Mouse (Mus musculus): ENCODE data around the gene 4922502D21Rik.
A peak's percentile ranks its signal among the peaks of the same experiment; 100 is the strongest.
"Not testable (repeated sequence)": the region's sequence is repeated elsewhere in the genome, so short reads cannot be mapped to it uniquely, and the experiment has no call there.

4922502D21Rik gene

DNA sequence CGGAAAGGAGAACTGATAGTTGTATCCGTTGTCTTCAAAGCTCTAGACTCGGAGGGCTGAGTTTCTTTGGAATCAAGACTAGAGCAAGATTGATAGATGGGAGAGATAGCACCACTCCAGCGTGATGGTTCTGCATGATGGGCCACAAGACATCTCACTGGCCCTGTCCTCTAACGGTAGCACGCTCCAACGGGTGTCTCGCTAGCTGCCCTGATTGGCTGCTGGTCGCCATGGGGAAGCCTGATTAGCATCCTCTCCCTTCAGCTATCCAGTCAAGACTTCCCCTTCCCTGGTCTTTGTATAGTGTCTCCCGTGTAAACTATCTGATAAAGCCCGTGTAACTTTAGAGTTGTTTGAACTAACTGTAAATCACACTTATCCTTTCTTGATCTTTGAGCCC lies at the start of gene 4922502D21Rik:
Gene 4922502D21Rik, minus strand, starts transcription at position 187 of the 400 bp plus-strand sequence.
- no peak for DNase-seq (ENCODE audit: inconsistent ontology term)

DNA sequence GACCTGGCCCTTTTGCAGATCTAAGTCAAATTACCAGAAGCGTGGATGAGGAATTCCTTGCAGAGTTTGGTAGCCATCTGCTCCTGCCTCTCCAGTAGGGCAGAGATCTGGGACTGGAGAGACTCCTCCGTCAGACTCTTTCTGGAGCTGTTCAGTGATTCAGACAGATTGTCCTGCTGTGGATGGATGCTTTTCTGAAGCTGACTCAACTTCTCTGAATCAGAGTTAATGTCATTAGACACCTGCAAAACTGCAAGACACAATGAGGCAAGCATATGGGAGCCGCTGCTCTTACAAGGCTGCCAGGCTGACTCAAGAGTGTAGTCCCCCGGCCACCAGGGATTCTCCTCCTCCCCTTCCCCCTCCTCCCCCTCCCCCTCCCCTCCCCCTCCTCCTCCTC lies 48.9 kb upstream of the 4922502D21Rik start:
- DNase-seq (ENCODE audit: inconsistent ontology term): no peak

DNA sequence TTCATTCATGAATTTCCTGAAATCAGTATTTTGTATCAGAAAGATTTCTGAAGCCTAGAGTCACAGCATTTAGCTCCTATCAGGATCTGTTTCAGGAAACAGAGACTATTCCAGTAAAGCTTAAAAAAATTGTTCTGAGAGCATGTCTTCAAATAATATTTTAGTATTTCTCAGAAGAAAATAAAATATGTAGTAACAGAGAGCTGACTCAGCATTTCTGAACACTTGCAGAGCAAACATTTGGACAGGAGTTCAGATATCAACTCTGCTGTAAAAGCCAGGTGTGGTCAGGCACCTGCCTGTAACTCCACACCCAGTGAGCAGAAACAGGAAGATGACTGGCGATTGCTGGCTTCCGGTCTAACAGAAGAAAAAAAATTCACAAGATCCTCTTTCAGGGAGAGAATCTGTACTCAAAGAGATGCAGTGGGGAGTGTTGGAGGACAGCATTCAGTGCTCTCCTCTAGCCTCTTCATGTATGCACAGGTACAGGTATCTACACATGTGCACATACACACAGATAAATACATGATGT lies 43.4 kb upstream of the 4922502D21Rik start:
- no peak for DNase-seq (ENCODE audit: inconsistent ontology term)

DNA sequence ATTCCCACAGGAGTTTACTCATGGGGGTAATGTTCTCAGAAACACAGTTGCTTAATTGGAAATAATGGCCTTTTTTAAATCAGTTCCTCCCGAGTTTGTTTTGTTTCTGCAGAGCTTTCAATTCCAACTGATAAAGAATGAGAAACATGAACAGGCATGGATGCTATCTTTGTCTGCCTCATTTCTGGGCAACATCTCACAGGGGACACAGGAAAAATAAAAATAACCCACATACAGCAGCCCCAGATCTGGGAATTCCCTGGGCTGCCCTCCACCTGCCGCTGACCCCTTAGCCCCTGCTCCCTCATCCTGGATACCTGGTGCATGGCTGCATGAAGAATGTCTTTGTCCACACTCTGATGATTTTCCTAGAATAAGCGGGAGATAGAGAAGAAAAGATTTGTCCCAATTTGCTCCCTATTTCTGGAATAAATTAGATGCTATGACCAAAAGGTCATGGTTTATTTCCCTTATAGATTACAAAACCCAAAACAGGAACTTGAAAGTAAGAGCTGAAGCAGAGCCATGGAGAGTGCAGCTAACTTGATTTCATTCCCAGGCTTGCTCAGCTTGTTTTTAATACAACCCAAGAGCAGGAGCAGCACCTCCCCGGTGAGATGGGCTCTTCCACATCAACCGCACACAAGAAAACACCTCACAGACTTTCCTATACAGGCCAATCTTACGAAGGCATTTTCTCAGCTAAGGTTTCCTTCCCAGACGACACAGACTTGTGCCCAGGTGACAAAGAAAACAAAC lies 38.0 kb upstream of the 4922502D21Rik start:
- DNase-seq (ENCODE audit: inconsistent ontology term): no peak

DNA sequence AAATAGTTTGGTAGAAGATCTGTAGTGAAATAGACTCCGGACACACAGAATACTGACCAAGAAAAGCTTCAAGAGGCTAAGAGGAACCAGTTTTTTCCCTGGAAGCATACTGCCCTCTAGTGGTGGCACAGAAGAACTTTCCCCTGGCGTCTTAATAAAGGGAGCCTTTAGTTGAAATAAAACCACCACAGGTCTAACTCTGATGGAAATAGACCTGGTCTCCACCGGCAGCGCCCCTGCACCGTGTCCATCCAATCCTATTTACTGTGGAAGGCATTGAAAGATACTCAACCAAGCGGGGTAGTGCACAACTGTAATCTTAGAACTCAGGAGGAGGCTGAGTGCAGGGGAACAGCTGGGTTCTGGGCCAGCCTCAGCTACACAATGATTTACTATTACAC lies 34.4 kb upstream of the 4922502D21Rik start:
- peak; percentile 46 for DNase-seq (ENCODE audit: inconsistent ontology term)

DNA sequence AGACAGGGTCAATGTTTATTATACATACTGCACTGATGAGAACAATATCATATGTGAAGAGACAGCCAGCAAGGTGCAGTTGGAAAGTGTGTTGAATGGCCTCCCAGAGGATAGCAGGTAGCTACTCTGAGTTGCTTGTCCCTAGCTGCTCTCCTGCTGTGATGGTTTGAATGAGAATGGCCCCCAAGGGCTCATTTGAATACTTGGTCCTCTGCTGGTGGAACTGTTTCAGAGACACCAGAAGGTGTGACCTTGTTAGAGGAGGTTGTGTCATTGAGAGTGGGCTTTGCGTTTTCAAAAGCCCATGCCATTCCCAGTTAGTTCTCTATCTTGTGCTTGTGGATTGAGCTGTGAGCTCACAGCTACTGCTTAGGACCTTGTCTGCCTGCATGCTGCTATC lies 32.3 kb upstream of the 4922502D21Rik start:
- DNase-seq (ENCODE audit: inconsistent ontology term): no peak

DNA sequence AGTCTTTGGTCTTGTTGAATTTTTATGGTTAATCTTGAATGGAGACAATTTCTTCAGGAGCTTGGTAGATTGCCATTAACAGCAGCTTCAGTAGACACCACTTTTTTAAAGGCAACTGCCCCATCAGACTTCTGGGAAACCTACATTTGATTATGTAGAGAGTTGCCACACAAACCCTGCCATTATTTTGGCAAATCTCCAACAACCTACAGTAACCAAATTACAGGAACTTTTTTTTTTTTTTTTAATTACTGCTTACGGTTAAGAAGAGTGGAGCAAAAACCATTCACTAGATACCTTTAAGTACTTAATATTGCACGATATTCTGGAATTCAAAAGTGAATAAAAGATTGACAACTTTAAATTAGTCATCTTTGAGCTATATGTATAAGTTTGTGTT lies 27.9 kb upstream of the 4922502D21Rik start:
- no peak for DNase-seq (ENCODE audit: inconsistent ontology term)

DNA sequence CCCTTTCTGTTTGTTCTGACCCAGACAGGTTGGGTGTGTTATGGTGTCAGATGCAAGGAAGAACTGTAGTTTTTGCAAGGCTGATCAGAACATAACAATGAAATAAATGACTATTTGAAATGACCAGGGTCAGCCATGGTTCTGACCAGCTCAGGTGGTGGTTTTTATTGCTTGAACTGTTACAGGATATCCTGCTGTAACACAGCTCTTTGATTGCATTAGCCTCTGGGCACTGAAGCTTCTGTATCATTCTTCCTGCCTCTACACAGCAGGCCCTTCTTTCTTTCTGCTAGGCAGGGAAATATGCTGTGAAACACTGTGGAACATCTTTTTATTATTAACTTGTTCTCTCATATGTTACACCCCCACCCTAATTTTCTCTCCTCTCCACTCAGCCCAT lies 24.8 kb upstream of the 4922502D21Rik start:
- no peak for DNase-seq (ENCODE audit: inconsistent ontology term)

DNA sequence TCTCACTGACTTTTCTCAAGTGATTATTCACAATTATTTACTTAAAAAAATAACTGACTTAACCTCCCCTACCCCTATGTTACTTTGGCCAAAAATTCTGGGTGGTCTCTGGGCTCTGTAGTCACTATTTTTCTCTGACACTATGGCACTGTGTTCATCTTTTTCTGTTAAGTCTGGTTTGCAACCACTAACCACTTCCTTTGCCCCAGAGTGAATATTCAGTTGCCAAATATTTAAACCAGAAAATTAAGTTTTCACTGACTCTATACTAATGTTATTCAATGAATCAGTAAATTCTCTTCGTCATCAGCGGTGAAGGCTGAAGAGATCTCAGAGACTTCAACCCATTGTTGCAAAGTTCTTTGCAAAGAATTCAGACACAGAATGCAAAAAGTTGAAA lies 24.2 kb upstream of the 4922502D21Rik start:
- DNase-seq (ENCODE audit: inconsistent ontology term): peak; percentile 3

DNA sequence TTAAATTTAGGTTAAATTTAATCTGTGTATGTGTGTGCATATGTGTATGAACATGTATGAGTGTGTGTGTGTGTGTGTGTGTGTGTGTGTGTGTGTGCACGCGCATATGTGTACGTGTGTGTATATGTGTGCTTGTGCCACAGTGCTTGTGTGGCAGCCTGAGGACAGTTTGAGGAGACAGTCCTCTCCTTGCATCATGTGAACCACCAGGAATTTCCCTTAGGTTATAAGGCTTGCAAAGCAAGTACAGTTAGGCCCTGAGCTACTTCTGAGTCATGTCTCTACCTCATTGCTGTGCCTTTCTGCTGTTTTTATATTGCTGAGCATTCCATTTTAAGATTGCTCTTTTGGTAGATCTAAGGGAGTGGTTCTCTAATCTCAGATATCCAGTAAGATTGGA lies 19.5 kb upstream of the 4922502D21Rik start:
- DNase-seq (ENCODE audit: inconsistent ontology term): no peak

DNA sequence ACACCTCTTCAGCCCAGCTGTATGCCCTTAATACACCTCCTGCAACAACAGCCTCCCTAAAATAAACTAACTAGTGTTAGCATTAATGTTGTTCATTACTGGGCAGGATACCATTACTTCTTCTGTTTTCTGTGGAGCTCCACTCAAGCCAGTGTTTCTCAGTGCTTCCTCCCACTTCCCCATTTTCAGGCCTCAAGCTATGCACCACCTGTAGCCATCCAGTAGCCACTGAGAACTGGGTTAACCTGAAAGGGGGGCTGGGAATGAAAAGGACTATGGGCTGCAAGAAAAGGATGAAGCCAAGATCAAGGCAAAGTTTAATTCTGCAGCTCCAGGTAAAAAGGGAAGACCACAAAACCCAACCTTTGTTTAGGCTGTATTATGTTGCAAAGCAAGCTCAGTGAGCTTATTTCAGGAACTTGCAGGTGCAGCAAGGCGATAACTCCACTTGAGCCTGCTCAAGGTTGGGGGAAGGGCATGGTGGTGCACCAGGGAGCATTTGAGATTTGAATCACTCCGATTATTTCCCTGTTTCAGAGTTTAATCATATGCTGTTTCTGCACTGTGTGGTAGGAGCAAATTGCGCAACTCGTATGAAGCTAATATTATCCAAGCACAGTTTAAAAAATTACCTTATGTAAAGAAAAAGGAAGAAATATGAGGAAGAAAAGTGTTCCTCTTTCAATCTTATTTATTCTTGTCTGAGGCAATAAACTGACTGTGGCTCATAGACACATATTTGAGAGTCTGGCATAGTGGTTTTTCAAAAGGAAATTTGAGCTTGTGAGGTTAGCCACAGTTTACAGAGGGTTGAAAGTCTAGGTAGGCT lies 18.1 kb upstream of the 4922502D21Rik start:
- no peak for DNase-seq (ENCODE audit: inconsistent ontology term)

DNA sequence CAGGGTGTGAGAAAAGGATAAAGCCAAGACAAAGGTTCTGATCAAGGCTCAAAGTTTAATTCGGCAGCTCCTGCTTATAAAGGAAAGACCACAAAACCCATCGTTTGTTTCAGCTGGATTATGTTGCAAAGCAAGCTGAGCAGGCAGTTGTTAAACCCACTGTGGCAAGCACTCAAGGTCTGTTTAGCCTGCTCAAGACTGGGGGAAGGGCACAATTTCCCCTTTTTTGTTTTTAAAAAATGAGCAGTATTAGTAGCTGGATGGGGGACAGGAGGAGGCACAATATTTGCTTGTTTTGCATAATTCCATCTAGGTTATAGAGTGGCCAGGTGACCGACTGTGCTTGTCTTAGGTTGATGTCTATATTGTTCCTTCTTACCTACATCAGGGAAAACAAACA lies 12.8 kb upstream of the 4922502D21Rik start:
- DNase-seq (ENCODE audit: inconsistent ontology term): no peak

DNA sequence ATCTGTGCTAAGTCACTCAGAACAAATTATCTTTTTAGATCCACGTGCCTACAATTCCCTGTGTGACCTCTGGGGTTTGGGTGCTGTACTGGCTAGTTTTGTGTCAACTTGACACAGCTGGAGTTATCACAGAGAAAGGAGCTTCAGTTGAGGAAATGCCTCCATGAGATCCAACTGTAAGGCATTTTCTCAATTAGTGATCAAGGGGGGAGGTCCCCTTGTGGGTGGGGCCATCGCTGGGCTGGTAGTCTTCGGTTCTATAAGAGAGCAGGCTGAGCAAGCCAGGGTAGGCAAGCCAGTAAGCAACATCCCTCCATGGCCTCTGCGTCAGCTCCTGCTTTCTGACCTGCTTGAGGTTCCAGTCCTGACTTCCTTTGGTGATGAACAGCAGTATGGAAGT lies 10.8 kb upstream of the 4922502D21Rik start, which contains the start of gene Clec12a:
Gene Clec12a, plus strand, starts transcription at position 301 of the 400 bp plus-strand sequence.
- DNase-seq (ENCODE audit: inconsistent ontology term): not testable (repeated sequence)

DNA sequence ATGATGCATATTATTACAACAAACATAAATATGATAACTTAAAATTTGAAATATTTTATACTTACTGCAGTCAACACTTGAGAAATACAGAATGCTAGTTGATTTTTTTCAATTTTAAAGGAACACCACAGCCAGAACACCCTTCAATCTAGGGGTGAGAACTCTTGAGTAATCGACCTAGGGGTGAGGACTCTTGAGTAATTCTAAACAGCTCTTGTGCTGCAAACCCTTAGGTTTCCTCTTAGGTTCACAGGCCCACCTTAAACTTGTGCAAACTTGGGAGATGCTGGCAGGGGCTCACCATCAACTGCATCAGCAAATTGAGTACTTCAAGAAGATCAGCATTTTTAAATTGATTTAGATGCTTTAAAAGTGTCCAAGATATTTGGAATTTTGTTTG lies 6.2 kb upstream of the 4922502D21Rik start:
- DNase-seq (ENCODE audit: inconsistent ontology term): no peak

DNA sequence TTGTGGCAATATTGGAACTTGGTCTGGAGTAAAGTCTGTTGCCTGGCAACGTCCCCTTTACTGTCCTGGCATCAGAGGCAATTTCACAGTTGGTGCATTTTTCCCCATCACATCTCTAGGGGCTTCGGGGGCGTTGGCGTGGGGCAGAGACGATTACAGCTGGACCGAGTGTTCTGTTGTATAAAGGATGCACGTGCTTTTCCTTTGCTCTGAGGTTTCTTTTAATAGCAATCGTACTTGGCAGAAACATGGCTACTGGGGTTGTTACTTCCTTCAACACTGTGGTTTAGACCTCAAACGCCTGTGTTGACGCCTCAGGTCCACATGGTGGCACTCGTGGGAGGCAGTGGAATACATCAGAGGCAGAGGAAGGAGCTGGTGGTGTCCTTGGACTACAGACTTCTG lies 2.1 kb upstream of the 4922502D21Rik start:
- peak; percentile 19 for DNase-seq (ENCODE audit: inconsistent ontology term)

DNA sequence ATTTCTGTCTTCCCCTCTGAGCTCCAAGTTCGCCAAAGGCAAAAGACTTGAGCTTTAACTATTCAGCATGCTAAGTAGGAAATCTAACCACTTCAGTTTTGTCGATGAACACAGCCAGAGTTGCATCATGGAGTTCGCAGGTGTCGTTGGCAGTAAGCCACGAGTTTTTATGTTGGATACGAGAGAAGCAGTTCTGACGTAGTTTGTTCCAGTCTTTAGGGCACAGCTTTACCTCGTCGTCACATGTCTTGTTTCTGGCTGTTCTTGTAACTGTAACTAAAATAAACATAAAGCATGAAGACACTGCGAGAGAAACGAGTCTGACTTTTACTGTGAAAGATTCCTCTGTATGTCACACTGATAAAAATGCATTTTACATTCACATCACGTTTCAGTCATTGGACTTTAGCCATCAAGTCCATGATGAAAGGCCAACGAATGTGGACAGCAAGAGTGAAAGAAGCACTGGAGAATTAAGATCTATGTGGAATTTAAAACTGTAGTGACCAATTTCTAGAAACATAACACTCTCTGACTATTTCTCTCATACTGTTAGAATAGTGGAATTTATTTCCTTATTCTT lies 4.9 kb downstream of the 4922502D21Rik start:
- peak; percentile 15 for DNase-seq (ENCODE audit: inconsistent ontology term)

DNA sequence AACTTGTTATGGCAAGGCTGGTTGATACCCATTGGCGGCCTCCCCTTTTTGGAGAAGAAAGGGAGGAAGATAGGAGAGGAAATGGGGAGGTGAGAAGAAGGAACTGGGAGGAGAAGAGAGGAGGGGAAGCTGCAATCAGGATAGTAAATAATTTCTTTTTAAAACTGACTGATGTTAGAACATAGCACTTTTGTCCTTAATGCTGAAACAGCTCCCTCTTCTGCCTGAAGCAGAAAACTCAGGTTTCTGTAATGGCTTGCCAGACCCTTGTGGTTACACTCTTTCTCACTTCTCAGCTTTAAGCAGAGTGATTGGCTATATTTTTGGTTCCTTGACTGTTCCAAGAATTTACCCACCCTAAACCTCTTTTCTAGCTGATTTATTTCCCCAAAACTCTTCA lies 5.6 kb downstream of the 4922502D21Rik start:
- DNase-seq (ENCODE audit: inconsistent ontology term): no peak

DNA sequence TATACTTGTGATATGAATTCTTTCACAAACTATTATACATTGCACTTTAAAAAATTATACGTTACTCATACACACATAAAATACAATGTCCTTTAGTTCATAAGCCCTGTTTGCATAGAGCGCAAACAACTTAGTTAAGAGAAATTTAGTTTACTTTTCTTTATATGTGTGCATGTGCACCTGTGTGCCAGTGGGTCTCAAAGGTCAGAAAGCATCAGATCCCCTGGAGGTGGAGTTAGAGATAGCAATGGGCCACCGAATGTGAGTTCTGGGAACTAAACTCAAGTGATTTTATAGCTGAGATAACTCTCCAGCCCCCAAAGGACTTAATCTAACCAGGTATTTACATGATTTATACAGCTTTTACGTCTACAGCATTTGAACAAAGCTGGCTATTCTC lies 12.3 kb downstream of the 4922502D21Rik start:
- DNase-seq (ENCODE audit: inconsistent ontology term): no peak

DNA sequence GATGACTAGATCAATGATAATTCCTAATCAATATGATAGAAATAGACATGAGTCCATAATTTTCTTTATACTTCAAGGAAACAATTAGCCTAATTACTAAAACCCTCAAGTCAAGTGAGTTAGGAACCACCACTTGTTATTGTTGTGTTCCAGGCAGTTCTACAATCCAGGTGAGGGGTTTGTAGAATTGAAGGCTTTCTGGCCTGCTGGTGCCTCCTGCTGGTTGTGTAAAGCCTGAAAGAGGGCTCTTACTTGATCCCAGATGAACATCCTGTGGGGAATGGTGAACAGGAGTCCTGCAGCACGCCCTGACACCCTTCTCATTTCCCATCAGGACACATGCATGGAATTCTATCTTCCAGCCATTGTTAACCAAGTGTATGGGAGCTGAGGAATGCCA lies 13.2 kb downstream of the 4922502D21Rik start:
- no peak for DNase-seq (ENCODE audit: inconsistent ontology term)

DNA sequence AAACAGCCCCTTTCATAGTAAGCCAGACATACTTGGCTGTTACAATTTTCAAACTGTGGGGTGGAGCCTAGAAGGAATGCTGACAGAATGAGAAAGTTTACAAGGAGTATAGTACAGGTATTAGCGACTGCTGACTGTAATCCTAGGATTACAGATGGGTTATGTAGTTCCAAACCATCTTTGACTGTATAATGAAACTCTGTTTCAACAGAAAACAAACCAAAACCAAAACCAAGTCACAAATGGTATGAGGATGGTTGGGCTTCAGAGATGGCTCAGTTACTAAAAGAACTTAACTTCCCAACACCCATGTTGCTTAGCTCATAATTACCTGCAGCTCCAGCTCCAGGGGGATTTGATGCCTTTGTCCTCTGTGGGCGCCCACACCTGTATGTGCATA lies 15.1 kb downstream of the 4922502D21Rik start:
- no peak for DNase-seq (ENCODE audit: inconsistent ontology term)

DNA sequence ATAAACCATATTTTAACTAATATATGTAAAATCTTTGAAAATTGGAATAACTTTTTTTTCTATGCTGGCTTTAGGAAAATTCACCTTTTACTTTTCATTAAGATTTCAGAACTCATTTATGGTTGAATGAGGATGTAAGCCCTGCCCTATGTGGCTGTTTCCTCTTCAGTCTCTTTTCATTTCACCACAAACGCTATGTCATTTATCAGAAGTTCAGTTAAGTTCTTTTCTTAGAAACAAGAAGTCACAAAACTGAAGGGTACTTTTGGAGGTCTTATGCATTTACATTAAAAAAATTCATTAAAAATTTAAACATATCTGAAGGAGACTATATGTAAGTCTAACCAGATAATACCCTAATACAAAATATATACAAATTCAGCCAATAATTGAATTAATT lies 15.9 kb downstream of the 4922502D21Rik start:
- no peak for DNase-seq (ENCODE audit: inconsistent ontology term)

DNA sequence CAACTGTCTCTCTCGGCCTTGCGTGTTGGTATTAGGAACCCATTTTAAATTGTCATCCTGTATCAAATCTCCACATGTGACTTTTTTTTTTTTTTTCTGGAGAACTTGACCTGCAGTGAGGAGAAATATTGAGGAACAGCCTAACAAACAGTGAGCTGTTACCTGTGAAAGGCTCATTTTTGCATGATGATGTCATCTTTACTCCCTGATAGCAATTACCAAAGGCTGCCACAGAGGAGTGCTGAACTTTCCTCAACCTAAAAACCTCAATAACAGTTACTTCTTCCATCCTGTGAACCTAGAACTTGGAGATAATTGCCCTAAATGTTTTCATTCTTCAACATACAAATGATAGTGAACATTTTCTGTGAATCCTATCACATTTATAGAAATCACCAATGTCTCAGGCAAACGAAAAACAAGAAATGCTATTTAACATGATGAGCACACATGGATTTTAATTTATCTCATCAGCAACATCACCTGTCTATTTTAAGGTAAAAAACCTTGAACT lies 16.9 kb downstream of the 4922502D21Rik start:
- no peak for DNase-seq (ENCODE audit: inconsistent ontology term)
